Mouse (Mus musculus) heart, postnatal 36 days (tissue): Measurements from ENCODE around the gene Sh3glb1. TPM values are rescaled to one million over a fixed set of nuclear protein-coding genes. Genes with fewer than 3 reads are reported as not detected.

Source experiments
- DNase-seq, 2 experiments: peaks; one replicate each; pipeline ENCODE4 v3.0.0; 2021 to 2022
- intact Hi-C: fragments of 180-260 bp; cut with DNase I; formaldehyde crosslinking; loops from one replicate; pipeline ENCODE4 v1.15.1; 2025
- total RNA-seq, 2 experiments: library from RNA; stranded (reverse); gene quantifications; 2 replicates each; pipeline ENCODE4 v1.2.3; 2021

The Sh3glb1 gene
- total RNA-seq, 2 experiments from 2014 or later: 372 to 397 TPM

GRCm38 (mm10) chr3:144717121-144717520, 3.0 kb downstream of the Sh3glb1 start:
- intact Hi-C loops: loop anchor here (5.0 kb wide), 2 partner anchors 520 to 1205 kb away; partner anchors contain the start of gene Bcl10
- DNase-seq: no peak

DNA sequence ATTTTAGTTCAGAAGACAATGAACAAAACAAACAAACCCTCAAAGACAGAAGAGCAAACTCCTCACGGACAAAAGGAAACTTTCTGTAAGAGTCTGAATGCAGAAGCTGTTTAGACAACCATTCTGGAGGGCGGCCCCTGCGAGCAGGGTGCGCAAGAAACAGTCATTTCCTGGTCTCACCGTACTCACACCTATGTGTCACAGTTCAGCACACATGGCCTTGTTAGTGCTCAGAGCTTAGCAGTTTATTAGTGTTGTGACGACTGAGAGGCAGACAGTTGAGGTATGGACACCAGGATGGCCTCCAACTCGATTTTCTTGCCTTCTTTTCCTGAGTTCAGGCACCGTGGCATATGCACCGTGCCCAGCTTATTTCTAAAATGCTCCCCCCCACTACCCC, 4.2 kb downstream of the Sh3glb1 start:
- DNase-seq: no peak
- intact Hi-C loops: loop anchor here (5.0 kb wide), 2 partner anchors 519 to 1206 kb away; partner anchors contain the start of gene Bcl10

GRCm38 (mm10) chr3:144715033-144715432, 5.1 kb downstream of the Sh3glb1 start:
- no peak for DNase-seq
- intact Hi-C loops: loop anchor here (5.0 kb wide), 2 partner anchors 518 to 1207 kb away; partner anchors contain the start of gene Bcl10

- DNase-seq: no peak
- intact Hi-C loops: loop anchor here (5.0 kb wide), 2 partner anchors 517 to 1208 kb away; partner anchors contain the start of gene Bcl10
These were observed 5.5 kb downstream of the Sh3glb1 start for GRCm38 (mm10) chr3:144714606-144715005.

GRCm38 (mm10) chr3:144714126-144714525, 6.0 kb downstream of the Sh3glb1 start:
- intact Hi-C loops: no loop called here
- peak; percentile 34 to 43 for DNase-seq

DNA sequence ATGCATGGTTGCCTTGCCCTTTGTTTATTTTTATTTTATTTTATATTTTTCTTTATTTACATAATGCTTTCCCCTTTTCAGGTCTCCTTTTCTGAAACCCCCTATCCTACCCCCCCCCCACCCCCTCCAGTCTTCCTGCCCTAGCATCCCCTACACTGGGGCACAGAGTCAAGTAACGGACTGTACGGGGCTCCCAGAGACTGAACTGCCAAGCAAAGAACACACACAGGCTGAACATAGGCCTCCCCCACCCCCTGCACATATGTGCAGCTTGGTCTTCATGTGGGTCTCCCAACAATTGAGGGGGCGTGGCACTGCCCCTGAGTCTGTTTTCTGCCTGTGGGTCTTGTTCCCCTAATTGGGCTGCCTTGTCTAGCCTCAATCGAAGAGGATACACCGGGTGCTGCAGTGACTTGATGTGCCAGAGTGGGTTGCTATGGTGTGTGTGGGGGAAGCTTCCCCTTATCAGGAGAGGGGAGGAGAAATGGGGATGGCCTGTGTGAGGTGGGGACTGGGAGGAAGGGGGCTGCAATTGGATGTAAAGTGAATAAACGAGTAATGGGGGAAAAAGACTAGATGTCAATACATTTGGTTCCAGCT, 8.4 kb downstream of the Sh3glb1 start:
- no peak for DNase-seq
- intact Hi-C loops: loop anchor here (2.0 kb wide), 1 partner anchor 13 kb away; no protein-coding TSS in a partner anchor

DNA sequence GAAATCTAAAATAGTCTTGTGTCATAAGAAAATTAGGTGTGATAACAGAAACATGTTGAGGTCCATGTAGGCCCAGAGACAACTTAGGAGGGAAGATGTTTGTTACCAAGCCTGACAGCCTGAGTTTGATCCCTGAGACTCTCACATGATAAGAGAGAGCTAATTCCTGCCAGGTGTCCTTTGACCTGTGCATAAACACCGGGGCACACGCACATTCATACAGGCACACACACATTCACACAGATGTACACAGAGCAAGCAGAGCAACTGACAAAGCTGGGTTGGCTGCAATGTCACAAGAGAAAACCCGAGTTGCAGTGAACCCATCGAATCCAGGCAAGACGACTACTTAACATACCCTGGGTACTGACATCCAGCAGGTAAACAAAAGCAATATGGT, 11.5 kb downstream of the Sh3glb1 start:
- DNase-seq: no peak
- intact Hi-C loops: no loop called here

GRCm38 (mm10) chr3:144703959-144704358, 16.2 kb downstream of the Sh3glb1 start:
- no peak for DNase-seq
- intact Hi-C loops: no loop called here

GRCm38 (mm10) chr3:144698790-144699433, 21.2 kb downstream of the Sh3glb1 start:
- intact Hi-C loops: loop anchor here (2.0 kb wide), 1 partner anchor 14 kb away; no protein-coding TSS in a partner anchor

DNA sequence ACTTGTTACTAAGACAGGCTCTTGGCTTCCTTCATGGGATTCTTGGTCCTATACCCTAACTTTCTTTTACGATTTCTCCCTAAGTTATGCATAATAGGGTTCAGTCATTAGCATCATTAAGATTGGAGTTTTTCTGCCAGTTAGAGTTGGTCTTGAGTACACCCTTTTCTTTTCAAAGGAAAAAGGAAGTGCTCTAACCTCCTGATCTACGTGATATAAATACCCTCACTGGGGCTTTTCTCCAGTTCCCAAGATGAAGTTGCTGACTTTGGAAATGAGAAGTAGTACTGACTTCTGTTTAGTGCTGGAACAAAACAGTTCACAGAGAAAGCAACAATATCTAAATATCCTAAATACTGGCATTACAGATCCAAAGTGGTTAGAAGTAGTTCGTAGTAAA, 22.2 kb downstream of the Sh3glb1 start:
- intact Hi-C loops: loop anchor here (2.0 kb wide), 1 partner anchor 15 kb away; no protein-coding TSS in a partner anchor
- DNase-seq: no peak

More at GRCm38 (mm10) chr3:144698790-144699433, 21.2 kb downstream of the Sh3glb1 start:
- no peak for DNase-seq

- intact Hi-C loops: no loop called here
- DNase-seq: no peak
These were observed 23.0 kb downstream of the Sh3glb1 start for GRCm38 (mm10) chr3:144697154-144697553.

DNA sequence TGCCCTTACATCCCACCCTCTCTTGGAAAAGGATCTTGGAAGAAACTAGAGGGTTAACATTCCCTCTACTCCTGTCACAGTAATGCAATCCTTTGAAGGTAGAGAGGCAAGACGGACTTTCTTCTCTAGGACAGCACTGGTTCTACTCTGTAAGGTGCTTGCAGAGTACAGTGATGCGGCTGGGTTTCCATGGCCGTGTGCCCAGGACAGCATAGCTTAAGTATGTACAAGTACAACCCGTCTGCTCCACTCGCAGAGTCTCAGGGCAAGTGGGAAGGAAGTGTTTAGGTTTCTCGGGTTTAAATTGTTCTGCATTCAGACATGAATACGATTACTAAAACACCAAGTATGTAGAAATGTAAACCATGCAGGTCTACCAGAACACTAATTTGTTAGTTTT, 25.2 kb downstream of the Sh3glb1 start:
- intact Hi-C loops: loop anchor here (5.0 kb wide), 1 partner anchor 243 kb away; no protein-coding TSS in a partner anchor
- no peak for DNase-seq

GRCm38 (mm10) chr3:144694040-144694439, 26.1 kb downstream of the Sh3glb1 start:
- intact Hi-C loops: loop anchor here (5.0 kb wide), 1 partner anchor 242 kb away; no protein-coding TSS in a partner anchor
- DNase-seq: no peak

DNA sequence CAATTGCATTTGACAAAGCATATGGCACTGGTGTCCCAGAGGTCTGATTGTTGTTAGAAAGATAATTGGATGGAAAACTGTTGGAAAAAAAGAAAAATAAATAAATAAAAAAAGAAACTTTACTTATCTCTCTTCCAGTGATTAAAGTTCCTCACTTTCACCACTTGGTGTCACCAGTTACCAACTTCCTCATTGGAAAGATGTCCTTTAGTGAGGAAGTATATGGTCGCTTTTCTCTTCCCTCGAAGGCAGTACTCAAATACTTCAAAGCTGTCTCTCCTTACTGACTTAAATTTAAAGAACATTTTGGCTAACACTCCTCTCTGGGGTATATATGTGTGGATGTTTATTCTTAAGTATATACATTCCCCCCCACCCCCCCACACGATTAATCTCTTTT, 28.1 kb downstream of the Sh3glb1 start:
- intact Hi-C loops: loop anchor here (5.0 kb wide), 1 partner anchor 240 kb away; no protein-coding TSS in a partner anchor
- DNase-seq: no peak

- intact Hi-C loops: no loop called here
- no peak for DNase-seq
These were observed 30.9 kb downstream of the Sh3glb1 start for GRCm38 (mm10) chr3:144689236-144689635.

GRCm38 (mm10) chr3:144688284-144688683, 31.9 kb downstream of the Sh3glb1 start:
- intact Hi-C loops: no loop called here
- no peak for DNase-seq

GRCm38 (mm10) chr3:144687618-144688017, 32.5 kb downstream of the Sh3glb1 start:
- intact Hi-C loops: no loop called here

GRCm38 (mm10) chr3:144686146-144686545, 34.0 kb downstream of the Sh3glb1 start:
- intact Hi-C loops: no loop called here
- no peak for DNase-seq

More at GRCm38 (mm10) chr3:144687618-144688017, 32.5 kb downstream of the Sh3glb1 start:
- DNase-seq: no peak

DNA sequence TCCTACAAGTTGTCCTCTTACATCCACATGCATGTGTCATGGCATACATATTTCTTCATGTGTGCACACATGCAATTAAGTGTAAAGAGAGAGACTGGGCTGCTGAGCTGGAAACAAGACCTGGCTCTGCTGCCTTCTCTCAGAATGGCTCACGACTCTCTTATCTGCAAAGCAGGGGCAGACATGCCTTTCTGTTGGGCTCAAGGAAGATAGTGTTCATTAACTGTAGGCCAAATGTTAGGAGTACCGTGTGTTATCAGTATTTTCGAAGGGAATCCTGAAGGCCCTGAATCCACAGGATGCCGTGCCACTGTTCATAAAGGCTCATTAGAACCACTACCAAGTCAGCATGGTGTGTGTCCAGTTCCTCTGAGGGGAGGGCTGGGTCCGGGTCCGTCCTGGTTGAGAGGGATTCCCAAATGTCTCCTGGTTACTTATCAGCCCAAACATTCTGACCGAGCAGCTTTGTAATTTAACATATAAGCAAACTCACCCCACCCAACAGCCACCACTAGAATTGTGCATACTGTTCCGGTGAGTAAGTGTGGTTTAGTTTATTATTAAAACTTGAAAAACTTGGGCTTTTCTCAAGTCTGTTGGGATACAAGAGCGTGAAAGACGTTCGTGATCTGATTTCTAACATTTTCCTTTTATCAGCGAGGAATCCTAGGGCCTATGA, 36.9 kb downstream of the Sh3glb1 start:
- intact Hi-C loops: loop anchor here (5.0 kb wide), 1 partner anchor 56 kb away; no protein-coding TSS in a partner anchor
- no peak for DNase-seq

DNA sequence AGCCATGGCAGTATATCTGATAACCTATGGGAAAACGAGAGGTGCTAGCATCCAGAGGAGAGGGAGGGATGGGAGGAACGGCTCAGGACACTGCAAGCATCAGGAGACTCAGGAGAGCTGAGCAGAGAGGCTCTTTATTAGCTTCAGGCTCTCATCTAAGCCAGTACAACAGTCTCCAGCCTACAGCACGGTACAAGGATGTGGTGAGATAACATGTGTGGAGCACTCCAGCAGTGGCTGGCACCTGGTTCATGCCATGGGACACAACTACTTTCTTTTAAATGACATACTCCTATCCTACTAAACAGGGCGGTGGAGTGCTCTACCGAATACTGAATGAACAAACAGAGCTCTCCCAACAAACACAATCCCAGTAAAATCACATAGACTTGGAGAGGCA, 38.6 kb downstream of the Sh3glb1 start:
- intact Hi-C loops: loop anchor here (5.0 kb wide), 1 partner anchor 54 kb away; no protein-coding TSS in a partner anchor

DNA sequence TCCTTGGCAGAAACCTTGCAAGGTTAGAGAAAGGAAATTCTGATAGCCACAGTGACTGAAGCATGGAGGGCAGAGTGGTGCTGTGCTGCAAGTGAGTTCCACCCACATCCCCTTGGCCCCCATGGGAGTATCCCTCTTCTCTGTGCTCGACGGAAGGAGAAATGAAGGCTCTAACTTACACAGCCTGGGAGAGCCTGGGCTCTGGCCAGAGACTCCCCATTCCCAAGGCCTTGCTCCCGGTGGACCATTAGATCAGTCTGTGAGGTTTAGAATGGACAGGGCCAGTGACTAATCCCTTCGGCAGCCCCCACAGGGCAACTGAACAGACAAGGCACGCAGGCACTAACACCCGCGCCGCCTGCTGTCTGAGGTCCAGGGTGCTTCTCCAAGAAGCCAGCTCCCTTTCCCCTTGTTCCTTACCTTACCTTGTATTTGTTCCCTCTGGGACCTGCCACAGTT, 40.4 kb downstream of the Sh3glb1 start:
- intact Hi-C loops: loop anchor here (5.0 kb wide), 1 partner anchor 52 kb away; no protein-coding TSS in a partner anchor
- no peak for DNase-seq

More for the DNA sequence above, 38.6 kb downstream of the Sh3glb1 start:
- no peak for DNase-seq
